Mouse (Mus musculus): Measurements from ENCODE around the gene Hmgb1. TPM values are rescaled to one million over a fixed set of nuclear protein-coding genes. Genes with fewer than 3 reads are reported as not detected.

The Hmgb1 gene
- total RNA-seq, 2 experiments from 2014 or later = 99.8 to 112 TPM

DNA sequence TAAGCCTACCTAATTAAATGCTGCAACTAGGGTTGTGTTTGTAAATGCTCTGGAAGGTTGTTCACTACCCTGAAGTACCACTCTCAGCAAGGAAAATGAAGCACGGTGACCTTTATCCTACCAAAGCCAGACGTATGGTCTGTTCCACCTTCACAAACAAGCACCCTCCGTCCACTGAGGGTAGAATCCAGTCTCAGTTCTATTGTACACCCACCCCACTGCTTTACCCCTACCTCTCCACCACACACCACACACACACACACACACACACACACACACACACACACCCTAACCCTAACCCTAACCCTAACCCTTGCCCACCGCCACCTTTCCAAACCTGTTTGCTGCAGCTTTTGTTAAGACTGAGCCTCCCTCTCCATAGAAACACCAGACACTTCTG lies 140.2 kb downstream of the Hmgb1 start:
- TF ChIP-seq CTCF (IDR thresholded peaks at IDR 0.05) = no peak
- no peak for DNase-seq
- Histone ChIP-seq H3K27ac (no peak overlapping the region), H3K4me3 (no peak overlapping the region)
- intact Hi-C loops (cut with DNase I) = loop anchor here (10.0 kb wide), 1 partner anchor 139 kb away; no protein-coding TSS in a partner anchor

DNA sequence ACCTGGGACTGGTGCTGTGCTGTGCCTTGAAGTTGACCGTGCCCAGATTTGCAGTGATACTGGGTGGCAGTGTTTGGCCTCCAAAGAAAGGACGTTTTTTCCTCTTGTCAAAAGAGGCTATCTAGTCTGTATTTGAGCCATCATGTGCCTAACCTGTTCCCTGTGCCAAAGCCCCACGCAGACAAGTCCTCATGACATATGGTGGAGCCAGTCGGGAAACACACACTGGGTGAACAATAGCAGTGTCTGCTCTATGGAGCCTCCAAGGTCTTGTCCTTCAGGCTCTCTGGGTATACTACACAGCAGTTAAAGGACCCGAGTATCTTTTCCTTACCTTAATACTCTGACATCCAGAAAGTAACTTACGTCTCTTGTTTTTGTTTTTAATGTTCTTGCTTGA lies 141.0 kb downstream of the Hmgb1 start:
- intact Hi-C loops (cut with DNase I) = loop anchor here (10.0 kb wide), 1 partner anchor 138 kb away; no protein-coding TSS in a partner anchor
- no peak for DNase-seq
- H3K4me3 ChIP-seq = no peak overlapping the region
- no peak overlapping the region for H3K27ac ChIP-seq
- no peak for TF ChIP-seq CTCF (IDR thresholded peaks at IDR 0.05)

DNA sequence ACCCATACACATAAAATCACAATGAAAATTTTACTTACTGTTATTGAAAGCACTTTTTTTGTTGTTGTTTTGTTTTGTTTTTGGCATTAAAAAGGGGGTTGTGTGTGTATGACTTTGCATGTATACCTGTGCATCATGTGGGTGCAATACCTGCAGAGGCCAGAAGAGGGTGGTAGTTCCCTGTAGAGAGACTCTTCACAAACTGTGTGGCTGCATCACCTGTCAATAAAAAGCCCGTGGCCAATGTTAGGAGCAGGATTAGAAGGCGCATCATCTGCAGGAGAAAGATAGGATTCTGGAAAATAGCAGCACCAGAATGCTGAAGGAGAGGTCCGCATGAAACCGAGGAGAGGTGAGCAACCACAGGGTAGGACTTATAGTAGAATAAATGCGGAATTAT lies 144.5 kb downstream of the Hmgb1 start:
- intact Hi-C loops (cut with DNase I) = loop anchor here (10.0 kb wide), 1 partner anchor 135 kb away; no protein-coding TSS in a partner anchor
- H3K4me3 ChIP-seq = no peak overlapping the region
- DNase-seq = no peak
- no peak overlapping the region for H3K27ac ChIP-seq
- peak; percentile 51 for TF ChIP-seq CTCF (IDR thresholded peaks at IDR 0.05)

DNA sequence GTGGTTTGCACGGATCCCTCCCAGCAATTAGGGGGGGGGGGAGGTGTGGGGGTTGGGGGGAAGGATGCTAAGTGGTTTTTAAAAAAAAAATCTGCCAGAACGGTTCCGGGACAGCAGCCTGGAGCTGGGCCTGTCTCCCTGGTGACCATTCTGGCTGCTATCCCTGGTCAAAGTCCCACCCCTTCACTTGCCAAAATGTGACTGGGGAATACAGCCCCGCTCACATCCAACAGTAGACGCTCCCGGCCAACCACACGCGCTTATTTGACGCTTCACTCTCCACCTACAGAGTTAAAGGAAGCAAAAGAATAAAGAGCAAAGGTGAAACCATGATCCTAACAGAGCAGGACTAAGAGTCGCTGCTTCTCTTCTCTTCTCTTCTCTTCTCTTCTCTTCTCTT lies 146.6 kb downstream of the Hmgb1 start:
- peak overlapping the region; percentile 41 for H3K4me3 ChIP-seq
- H3K27ac ChIP-seq = peak overlapping the region; percentile 66
- intact Hi-C loops (cut with DNase I) = no loop called here
- TF ChIP-seq CTCF (IDR thresholded peaks at IDR 0.05) = no peak
- peak; percentile 78 for DNase-seq

DNA sequence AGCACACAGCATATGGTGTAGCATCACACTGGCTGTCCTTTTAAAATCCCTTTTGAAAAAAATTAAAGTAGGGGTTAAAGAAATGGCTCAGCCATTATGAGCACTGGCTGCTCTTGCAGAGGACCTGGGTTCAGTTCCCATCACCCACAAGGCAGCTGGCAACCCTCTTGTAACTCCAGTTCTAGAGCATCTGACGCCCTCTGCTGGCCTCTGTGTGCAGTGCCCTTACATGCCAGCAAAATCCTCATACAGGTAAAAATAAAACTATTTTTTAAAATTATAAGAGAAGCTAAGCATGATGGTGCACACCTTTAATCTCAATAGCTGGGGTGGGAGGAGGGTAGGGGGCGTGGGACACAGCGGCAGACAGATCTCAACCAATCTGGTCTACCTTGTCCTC lies 147.4 kb downstream of the Hmgb1 start:
- intact Hi-C loops (cut with DNase I) = no loop called here
- peak; percentile 35; the same call in 1 of the 2 replicates for TF ChIP-seq CTCF (IDR thresholded peaks at IDR 0.05)
- H3K27ac ChIP-seq = peak overlapping the region; percentile 66
- no peak for DNase-seq
- H3K4me3 ChIP-seq = no peak overlapping the region

DNA sequence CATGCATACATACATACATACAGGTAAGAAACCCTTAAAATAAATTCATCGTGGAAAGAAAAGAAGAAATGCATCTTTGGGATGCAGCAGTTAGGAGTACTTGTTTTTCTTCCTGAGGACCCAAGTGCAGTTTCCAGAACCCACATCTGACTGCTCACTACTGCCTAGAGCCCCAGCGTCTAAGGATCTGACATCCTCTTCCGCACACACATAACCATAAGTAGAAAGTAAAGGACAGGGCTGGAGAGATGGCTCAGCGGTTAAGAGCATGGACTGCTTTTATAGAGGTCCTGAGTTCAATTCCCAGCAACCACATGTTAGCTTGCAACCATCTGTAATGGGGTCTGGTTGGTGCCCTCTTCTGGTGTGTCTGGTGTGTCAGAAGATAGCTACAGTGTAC lies 151.9 kb downstream of the Hmgb1 start:
- H3K27ac ChIP-seq = peak overlapping the region; percentile 98
- intact Hi-C loops (cut with DNase I) = no loop called here
- no peak for DNase-seq
- H3K4me3 ChIP-seq = no peak overlapping the region
- no peak for TF ChIP-seq CTCF (IDR thresholded peaks at IDR 0.05)

DNA sequence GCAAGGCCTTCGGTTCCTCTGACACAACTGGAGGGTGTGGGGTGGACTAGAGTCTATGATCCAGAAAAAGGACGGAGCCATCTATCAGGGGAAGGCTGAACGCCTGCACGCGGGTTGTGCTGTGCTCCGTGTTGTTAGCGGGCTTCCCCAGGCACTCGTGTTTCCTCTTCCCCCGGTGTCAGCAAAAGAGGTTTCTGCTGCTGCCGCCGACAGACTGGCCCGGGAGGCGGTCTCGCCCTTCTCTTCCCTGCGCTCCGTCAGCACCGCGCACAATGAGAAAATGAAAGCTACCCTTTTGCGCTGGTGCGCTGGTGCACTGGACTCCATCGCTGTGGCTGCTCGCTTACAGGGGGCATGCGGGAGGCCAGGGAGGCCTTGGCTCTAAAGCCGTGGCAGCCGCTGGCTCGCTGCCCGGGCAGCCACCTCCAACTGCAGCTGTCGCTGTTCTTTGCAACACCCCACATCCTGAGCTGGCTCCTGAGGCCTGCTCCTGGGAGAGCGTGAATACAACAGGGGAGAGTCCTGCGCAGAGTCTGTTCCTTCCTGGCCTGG lies 153.0 kb downstream of the Hmgb1 start:
- TF ChIP-seq CTCF (IDR thresholded peaks at IDR 0.05) = no peak
- intact Hi-C loops (cut with DNase I) = loop anchor here (1.0 kb wide), 1 partner anchor 25 kb away; no protein-coding TSS in a partner anchor

DNA sequence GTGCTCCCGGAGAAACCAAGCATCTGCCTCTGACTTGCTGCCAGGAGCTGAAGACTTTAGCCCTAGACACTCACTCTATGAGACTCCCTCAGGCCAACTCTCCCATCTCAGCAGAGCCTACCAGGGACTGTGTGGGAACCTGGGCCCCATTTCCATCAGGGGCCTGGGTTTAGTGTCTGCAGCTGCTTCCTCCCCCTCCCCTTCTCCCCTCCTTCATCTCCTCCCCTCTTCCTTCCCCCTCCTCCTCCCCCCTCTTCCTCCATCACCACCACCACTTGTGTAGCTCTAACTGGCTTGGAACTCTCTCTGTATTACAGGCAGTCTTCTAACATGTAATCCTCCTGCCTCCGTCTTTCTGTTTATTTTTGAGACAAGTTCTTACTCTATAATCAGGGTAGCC lies 154.2 kb downstream of the Hmgb1 start:
- H3K27ac ChIP-seq = peak overlapping the region; percentile 98

More for the DNA sequence above, 153.0 kb downstream of the Hmgb1 start:
- Histone ChIP-seq H3K27ac (peak overlapping the region; percentile 98), H3K4me3 (peak overlapping the region; percentile 75)
- peak; percentile 90 for DNase-seq

DNA sequence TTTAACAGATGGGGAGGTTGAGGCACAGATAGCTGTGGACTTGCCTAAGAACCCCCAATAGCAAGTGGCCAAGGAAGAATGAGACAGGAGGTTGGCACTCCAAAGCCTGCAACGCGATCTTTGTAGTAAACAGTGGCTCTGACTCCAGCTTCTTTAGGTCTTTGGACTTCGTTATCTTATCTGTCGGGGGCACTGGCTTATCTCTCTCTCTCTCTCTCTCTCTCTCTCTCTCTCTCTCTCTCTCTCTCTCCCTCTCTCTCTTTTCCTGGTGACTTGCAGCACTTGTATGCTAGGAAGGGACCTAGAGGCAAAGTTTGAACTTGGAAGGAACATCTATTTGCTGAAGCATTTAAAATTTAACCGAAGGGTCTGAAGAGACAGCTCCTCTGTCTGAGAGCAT lies 155.9 kb downstream of the Hmgb1 start:
- intact Hi-C loops (cut with DNase I) = no loop called here
- no peak overlapping the region for H3K4me3 ChIP-seq
- no peak for TF ChIP-seq CTCF (IDR thresholded peaks at IDR 0.05)
- DNase-seq = no peak
- H3K27ac ChIP-seq = no peak overlapping the region

More for the DNA sequence above, 154.2 kb downstream of the Hmgb1 start:
- intact Hi-C loops (cut with DNase I) = no loop called here
- TF ChIP-seq CTCF (IDR thresholded peaks at IDR 0.05) = no peak
- H3K4me3 ChIP-seq = no peak overlapping the region
- no peak for DNase-seq

DNA sequence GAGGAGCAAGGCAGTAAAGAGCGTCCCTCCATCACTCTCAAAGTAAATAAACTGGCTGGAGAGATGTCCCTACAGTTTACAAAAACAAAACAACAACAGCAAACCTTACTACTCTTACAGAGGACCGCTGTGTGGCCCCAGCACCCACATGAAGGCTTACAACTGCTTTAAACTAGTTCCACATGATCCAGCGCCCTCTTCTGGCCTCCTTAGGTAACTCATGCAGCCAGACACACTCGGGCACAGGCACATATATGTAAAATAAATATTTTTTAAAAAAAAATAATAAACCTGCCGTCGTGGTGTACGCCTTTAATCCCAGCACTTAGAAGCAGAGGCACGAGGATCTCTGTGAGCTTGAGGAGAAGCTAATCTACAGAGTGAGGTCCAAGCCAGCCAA lies 156.9 kb downstream of the Hmgb1 start:
- Histone ChIP-seq H3K27ac (no peak overlapping the region), H3K4me3 (no peak overlapping the region)
- intact Hi-C loops (cut with DNase I) = no loop called here
- TF ChIP-seq CTCF (IDR thresholded peaks at IDR 0.05) = peak; percentile 37; the same call in 1 of the 2 replicates
- no peak for DNase-seq

DNA sequence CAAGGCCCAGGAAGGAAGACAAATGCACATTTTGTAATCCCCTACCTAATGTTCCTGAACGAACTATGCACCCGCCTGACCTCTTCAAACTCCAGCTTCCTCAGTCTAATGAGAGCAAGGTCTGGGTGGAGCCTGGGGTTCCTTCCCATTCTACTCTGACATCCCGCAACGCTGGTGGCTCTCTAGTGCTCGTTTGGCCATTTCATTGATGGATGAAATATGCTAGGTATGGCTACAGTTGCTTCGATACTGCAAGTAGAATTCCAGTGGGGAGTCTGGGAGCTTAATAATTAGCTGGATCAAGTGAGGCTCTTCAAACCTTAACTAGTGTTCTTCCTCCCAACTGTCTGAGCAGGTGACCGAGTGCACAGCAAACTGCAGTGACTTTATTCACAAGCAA lies 163.2 kb downstream of the Hmgb1 start:
- no peak overlapping the region for H3K4me3 ChIP-seq
- no peak for DNase-seq
- no peak for TF ChIP-seq CTCF (IDR thresholded peaks at IDR 0.05)
- intact Hi-C loops (cut with DNase I) = no loop called here
- H3K27ac ChIP-seq = peak overlapping the region; percentile 81; the same call in 1 of the 2 replicates

DNA sequence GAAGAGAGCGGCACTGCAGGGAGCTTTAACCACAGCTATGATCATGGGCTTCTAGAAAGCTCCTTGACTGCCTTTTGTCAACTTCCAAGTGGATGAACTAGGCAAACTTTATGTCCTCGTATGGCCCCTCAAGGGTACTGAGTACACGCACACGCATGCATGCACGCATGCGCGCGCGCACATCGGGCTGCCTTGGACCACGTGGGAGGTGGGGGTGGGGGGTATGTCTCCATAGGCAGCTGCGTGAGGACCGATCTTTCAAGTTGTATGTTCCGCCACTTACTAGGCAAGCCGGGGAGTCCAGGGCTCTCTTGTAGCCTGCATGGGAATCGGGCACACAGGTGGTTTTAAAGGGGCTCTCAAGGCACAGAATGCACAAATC lies 163.6 kb downstream of the Hmgb1 start:
- Histone ChIP-seq H3K4me3 (peak overlapping the region; percentile 23), H3K27ac (peak overlapping the region; percentile 81)
- intact Hi-C loops (cut with DNase I) = no loop called here
- no peak for TF ChIP-seq CTCF (IDR thresholded peaks at IDR 0.05)
- no peak for DNase-seq

DNA sequence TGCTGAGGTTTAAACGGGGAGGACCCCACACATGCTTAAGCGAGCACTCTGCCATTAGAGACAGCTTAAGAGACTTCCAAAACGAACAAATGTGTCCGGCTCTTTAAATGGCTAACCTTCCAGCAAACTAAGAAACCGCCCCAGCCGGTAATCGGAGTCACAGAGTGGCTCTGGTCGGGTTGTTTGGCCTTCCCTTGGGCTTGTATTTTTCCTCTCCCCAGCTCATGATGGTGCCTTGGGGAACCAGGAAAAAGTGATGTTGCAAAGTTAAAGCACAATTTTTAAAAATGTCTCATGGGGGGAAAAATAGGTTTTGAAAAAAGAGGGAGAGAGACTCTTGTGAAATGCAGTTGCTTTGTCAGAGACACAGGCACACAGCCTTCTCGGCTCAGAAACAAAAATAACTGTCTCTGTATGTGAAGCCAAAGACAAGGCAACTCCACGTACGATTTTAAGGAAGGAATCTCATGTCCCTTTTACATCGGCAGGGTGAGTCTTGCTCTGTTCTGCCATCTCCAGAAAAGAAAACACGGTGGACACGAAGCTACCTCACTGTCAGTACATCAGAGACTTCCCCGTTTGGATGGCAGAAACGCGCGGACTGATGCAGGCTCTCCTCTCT lies 164.1 kb downstream of the Hmgb1 start:
- peak overlapping the region; percentile 23 for H3K4me3 ChIP-seq
- H3K27ac ChIP-seq = peak overlapping the region; percentile 81
- TF ChIP-seq CTCF (IDR thresholded peaks at IDR 0.05) = no peak
- peak; percentile 55 for DNase-seq
- intact Hi-C loops (cut with DNase I) = no loop called here

All from gastrocnemius, adult 2 months (tissue).